Mouse (Mus musculus): ENCODE measurements around the gene Uchl5.

- no peak for TF ChIP-seq CTCF (conservative IDR thresholded peaks at IDR 0.05; ENCODE audit: insufficient read depth, insufficient read length, low read depth, low read length)
- no peak for TF ChIP-seq POLR2A (IDR thresholded peaks at IDR 0.05; ENCODE audit: low read depth, low read length)
Measured at GRCm38 (mm10) chr1:143773082-143773481, 4.0 kb upstream of the Uchl5 start.
